Mouse (Mus musculus) liver, embryonic 15.5 days (tissue): ENCODE results near the gene Pdlim3. TPM values are rescaled to one million over a fixed set of nuclear protein-coding genes. Genes with fewer than 3 reads are reported as not detected.

Source experiments
- polyA plus RNA-seq: library from polyadenylated mRNA; unstranded; fragments of >200 nt; fragmentation: Nextera tagmentation; extraction: Ambion mirVana; gene quantifications from 2 replicates; pipeline ENCODE4 v1.2.1, GENCODE M21; 2015

Pdlim3 gene
- polyA plus RNA-seq, 1 experiment from 2014 or later, result 3.6 TPM

Other genes with a start within 250 kb of the Pdlim3 start
- gene Ccdc110, start 49.2 kb downstream of the Pdlim3 start, polyA plus RNA-seq, result not detected in 2 replicates
- gene 1700029J07Rik, start 89.8 kb downstream of the Pdlim3 start, polyA plus RNA-seq, result 0.37 and 0.52 TPM in 2 replicates
- 27.9 and 34.2 TPM in 2 replicates for gene Ufsp2, start 90.1 kb downstream of the Pdlim3 start, polyA plus RNA-seq
- gene Lrp2bp, start 113.8 kb downstream of the Pdlim3 start, polyA plus RNA-seq, result 0.08 and 0.10 TPM in 2 replicates
- gene Ankrd37, start 120.2 kb downstream of the Pdlim3 start, polyA plus RNA-seq, result 4.9 and 5.7 TPM in 2 replicates